Mouse (Mus musculus) embryonic facial prominence, embryonic 14.5 days (tissue): Measurements from ENCODE around the gene Btn1a1. TPM values are rescaled to one million over a fixed set of nuclear protein-coding genes. Genes with fewer than 3 reads are reported as not detected.
A peak's percentile ranks its signal among the peaks of the same experiment; 100 is the strongest.

Source experiments
- ATAC-seq: fragments of 200-750 bp; cut with Nextera tagmentation; 2 replicates; pipeline ENCODE4 v1.8.0; 2017; ENCODE audit warnings: low read depth, moderate number of reproducible peaks, moderate TSS enrichment
- DNase-seq: peaks from one replicate; pipeline ENCODE4 v3.0.0-alpha.2; 2015; ENCODE audit warnings: low spot score
- H3K27ac ChIP-seq: fragments of 300-500 bp; sonication (generic); replicated peaks from 2 replicates; pipeline ENCODE4 v1.5.1; 2014; ENCODE audit warnings: low read depth, mild to moderate bottlenecking, low read length, moderate library complexity
- H3K27me3 ChIP-seq: fragments of 300-500 bp; sonication (generic); replicated peaks from 2 replicates; pipeline ENCODE4 v1.6.1; 2014; ENCODE audit warnings: low read length; ENCODE audit not compliant: control insufficient read depth, insufficient read depth
- H3K36me3 ChIP-seq: fragments of 300-500 bp; sonication (generic); 2 replicates; pipeline ENCODE4 v1.6.1; 2014; ENCODE audit warnings: low read length, mixed read lengths; ENCODE audit not compliant: control insufficient read depth, insufficient read depth
- H3K4me1 ChIP-seq: fragments of 300-500 bp; sonication (generic); 2 replicates; pipeline ENCODE4 v1.6.1; 2014; ENCODE audit warnings: antibody characterized with exemption, low read length; ENCODE audit not compliant: control insufficient read depth, insufficient read depth
- H3K4me2 ChIP-seq: fragments of 300-500 bp; sonication (generic); 2 replicates; pipeline ENCODE4 v1.6.1; 2014; ENCODE audit warnings: low read depth, mild to moderate bottlenecking, low read length, moderate library complexity, mixed read lengths
- H3K4me3 ChIP-seq: fragments of 300-500 bp; sonication (generic); 2 replicates; pipeline ENCODE4 v1.5.1; 2014; ENCODE audit warnings: low read depth, mild to moderate bottlenecking, low read length
- H3K9ac ChIP-seq: fragments of 300-500 bp; sonication (generic); 2 replicates; pipeline ENCODE4 v1.6.1; 2014; ENCODE audit warnings: low read depth, mild to moderate bottlenecking, low read length, moderate library complexity, mixed read lengths
- H3K9me3 ChIP-seq: fragments of 300-500 bp; sonication (generic); 2 replicates; pipeline ENCODE4 v1.6.1; 2016; ENCODE audit warnings: low read length; ENCODE audit not compliant: control insufficient read depth
- WGBS: fragments of 180-500 bp; shearing (Covaris S2); extraction: QIAGEN DNeasy Blood & Tissue Kit; methylation state at CpG from one replicate; pipeline ENCODE4 v1.1.7; 2014; 5-methylcytosine and 5-hydroxymethylcytosine counted together
- polyA plus RNA-seq: library from polyadenylated mRNA; unstranded; fragments of >200 nt; fragmentation: Nextera tagmentation; extraction: Ambion mirVana; gene quantifications from 2 replicates; pipeline ENCODE4 v1.2.1, GENCODE M21; 2014

Btn1a1 gene
- polyA plus RNA-seq, 1 experiment from 2014 or later, result 0.18 TPM

GRCm38 (mm10) chr13:23453362-23453862, 12.3 kb downstream of the Btn1a1 start:
- peak overlapping the region; percentile 76 for H3K9ac ChIP-seq
- peaks cover 2% of the 10 kb centered on the region; the same call in 1 of the 2 replicates for H3K27me3 ChIP-seq
- peak overlapping the region; percentile 83 for H3K27ac ChIP-seq
- peak; percentile 87 for DNase-seq
- H3K36me3 ChIP-seq, result no peaks in the 10 kb centered on the region
- H3K9me3 ChIP-seq, result no peaks in the 10 kb centered on the region
- under 1% methylated on average over 25 of the region's 25 CpGs for WGBS
- peak; percentile 86 for ATAC-seq
- H3K4me1 ChIP-seq, result no peaks in the 10 kb centered on the region
- H3K4me3 ChIP-seq, result peak overlapping the region; percentile 61
- peak overlapping the region; percentile 54 for H3K4me2 ChIP-seq

GRCm38 (mm10) chr13:23450398-23450797, 15.3 kb downstream of the Btn1a1 start:
- Histone ChIP-seq H3K36me3 (no peaks in the 10 kb centered on the region), H3K4me3 (peak overlapping the region; percentile 61), H3K27ac (peak overlapping the region; percentile 69), H3K27me3 (no peaks in the 10 kb centered on the region), H3K4me2 (peak overlapping the region; percentile 77), H3K4me1 (no peaks in the 10 kb centered on the region), H3K9ac (peak overlapping the region; percentile 64), H3K9me3 (no peaks in the 10 kb centered on the region)
- DNase-seq, result peak; percentile 94
- ATAC-seq, result peak; percentile 19; the same call in 1 of the 2 replicates
- under 1% methylated on average over 15 of the region's 15 CpGs for WGBS

- peak overlapping the region; percentile 77 for H3K4me2 ChIP-seq
- H3K27ac ChIP-seq, result peak overlapping the region; percentile 72
- 0 out of 2 replicates have a peak, but pooled peaks cover under 1% of the 10 kb centered on the region for H3K4me1 ChIP-seq
- no peaks in the 10 kb centered on the region for H3K9me3 ChIP-seq
- no peaks in the 10 kb centered on the region for H3K36me3 ChIP-seq
- peak; percentile 94 for DNase-seq
- H3K9ac ChIP-seq, result peak overlapping the region; percentile 64
- H3K27me3 ChIP-seq, result no peaks in the 10 kb centered on the region
- under 1% methylated on average over 24 of the region's 24 CpGs for WGBS
- H3K4me3 ChIP-seq, result peak overlapping the region; percentile 61
- ATAC-seq, result no peak
These were observed 16.2 kb downstream of the Btn1a1 start for GRCm38 (mm10) chr13:23449235-23450095.

- H3K4me3 ChIP-seq, result peak overlapping the region; percentile 61
- 0 out of 2 replicates have a peak, but pooled peaks cover 2% of the 10 kb centered on the region for H3K4me1 ChIP-seq
- peak overlapping the region; percentile 77 for H3K4me2 ChIP-seq
- DNase-seq (no peak), ATAC-seq (no peak)
- H3K27me3 ChIP-seq, result no peaks in the 10 kb centered on the region
- WGBS, result 41% methylated on average over 3 of the region's 3 CpGs
- H3K9ac ChIP-seq, result no peak overlapping the region
- H3K36me3 ChIP-seq, result no peaks in the 10 kb centered on the region
- H3K9me3 ChIP-seq, result no peaks in the 10 kb centered on the region
- H3K27ac ChIP-seq, result peak overlapping the region; percentile 72
These were observed 16.9 kb downstream of the Btn1a1 start for GRCm38 (mm10) chr13:23448758-23449157.

- peak overlapping the region; percentile 70 for H3K4me3 ChIP-seq
- H3K9ac ChIP-seq, result peak overlapping the region; percentile 85
- H3K36me3 ChIP-seq, result no peaks in the 10 kb centered on the region
- ATAC-seq, result peak; percentile 74
- H3K9me3 ChIP-seq, result no peaks in the 10 kb centered on the region
- 0 out of 2 replicates have a peak, but pooled peaks cover 2% of the 10 kb centered on the region for H3K4me1 ChIP-seq
- WGBS, result under 1% methylated on average over 16 of the region's 16 CpGs
- H3K27me3 ChIP-seq, result no peaks in the 10 kb centered on the region
- peak; percentile 89 for DNase-seq
- H3K27ac ChIP-seq, result peak overlapping the region; percentile 99
- H3K4me2 ChIP-seq, result peak overlapping the region; percentile 63
These were observed 19.2 kb downstream of the Btn1a1 start for GRCm38 (mm10) chr13:23446498-23446952.

GRCm38 (mm10) chr13:23445561-23446320, 20.0 kb downstream of the Btn1a1 start:
- Histone ChIP-seq H3K9me3 (no peaks in the 10 kb centered on the region), H3K4me3 (peak overlapping the region; percentile 70), H3K9ac (peak overlapping the region; percentile 85), H3K4me1 (0 out of 2 replicates have a peak, but pooled peaks cover 2% of the 10 kb centered on the region), H3K27me3 (no peaks in the 10 kb centered on the region), H3K36me3 (no peaks in the 10 kb centered on the region), H3K27ac (peak overlapping the region; percentile 99), H3K4me2 (peak overlapping the region; percentile 63)
- DNase-seq (peak; percentile 93), ATAC-seq (peak; percentile 93)
- WGBS, result under 1% methylated on average over 55 of the region's 55 CpGs

- no peaks in the 10 kb centered on the region for H3K9me3 ChIP-seq
- H3K9ac ChIP-seq, result peak overlapping the region; percentile 85
- H3K27ac ChIP-seq, result peak overlapping the region; percentile 99
- H3K36me3 ChIP-seq, result no peaks in the 10 kb centered on the region
- H3K4me3 ChIP-seq, result peak overlapping the region; percentile 70
- WGBS, result 2% methylated on average over 10 of the region's 10 CpGs
- no peaks in the 10 kb centered on the region for H3K27me3 ChIP-seq
- H3K4me1 ChIP-seq, result 0 out of 2 replicates have a peak, but pooled peaks cover 2% of the 10 kb centered on the region
- H3K4me2 ChIP-seq, result peak overlapping the region; percentile 63
- no peak for DNase-seq
- ATAC-seq, result no peak
These were observed 20.5 kb downstream of the Btn1a1 start for GRCm38 (mm10) chr13:23445156-23445555.

GRCm38 (mm10) chr13:23444451-23444850, 21.2 kb downstream of the Btn1a1 start:
- WGBS, result 52% methylated on average over 5 of the region's 5 CpGs
- Histone ChIP-seq H3K4me3 (peak overlapping the region; percentile 70), H3K27me3 (no peaks in the 10 kb centered on the region), H3K4me2 (peak overlapping the region; percentile 63), H3K27ac (0 out of 2 replicates have a peak overlapping the region, but pooled peaks have one; percentile 48), H3K4me1 (0 out of 2 replicates have a peak, but pooled peaks cover 2% of the 10 kb centered on the region), H3K9me3 (no peaks in the 10 kb centered on the region), H3K36me3 (no peaks in the 10 kb centered on the region), H3K9ac (peak overlapping the region; percentile 85; the same call in 1 of the 2 replicates)
- ATAC-seq (no peak), DNase-seq (no peak)
